Mouse (Mus musculus): ENCODE measurements at regions not wholly inside any gene's neighbourhood (a gene's known extent, or its start where the extent isn't known, plus 50 kb on each side); places are given as distances from the start of the nearest gene placed in this dataset.

DNA sequence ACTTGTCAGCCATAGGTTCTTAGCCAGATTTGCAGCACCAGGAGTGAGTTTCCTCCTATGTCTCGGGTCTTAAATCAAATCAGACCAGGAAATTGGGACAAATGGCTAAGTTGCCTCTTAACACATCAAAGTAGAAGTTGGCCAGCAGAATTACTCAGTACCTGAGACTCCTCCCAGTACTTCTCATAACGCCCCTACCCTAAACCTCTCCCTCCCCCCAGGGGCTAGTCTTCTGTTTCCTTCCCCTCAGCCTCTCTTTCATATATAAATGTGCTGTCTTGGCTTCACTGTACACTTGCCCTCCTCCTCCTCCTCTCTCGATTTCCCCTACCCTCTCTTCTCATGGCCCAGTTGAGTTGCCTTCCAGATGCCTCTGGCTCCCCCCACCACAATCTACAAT lies 79.9 kb upstream of the Sox13 start:
- H3K9me3 ChIP-seq = no peaks in the 10 kb centered on the region
- WGBS = 88% methylated on average over 3 of the region's 3 CpGs
- no peak overlapping the region for H3K27ac ChIP-seq (replicated peaks)
- H3K4me3 ChIP-seq = no peak overlapping the region
- no peak overlapping the region for H3K4me2 ChIP-seq (replicated peaks)
- 0 out of 2 replicates have a peak, but pooled peaks cover 5% of the 10 kb centered on the region for H3K4me1 ChIP-seq
- H3K9ac ChIP-seq (replicated peaks) = no peak overlapping the region
- no peak for ATAC-seq (replicated peaks)
- H3K27me3 ChIP-seq = no peaks in the 10 kb centered on the region
- no peaks in the 10 kb centered on the region for H3K36me3 ChIP-seq

DNA sequence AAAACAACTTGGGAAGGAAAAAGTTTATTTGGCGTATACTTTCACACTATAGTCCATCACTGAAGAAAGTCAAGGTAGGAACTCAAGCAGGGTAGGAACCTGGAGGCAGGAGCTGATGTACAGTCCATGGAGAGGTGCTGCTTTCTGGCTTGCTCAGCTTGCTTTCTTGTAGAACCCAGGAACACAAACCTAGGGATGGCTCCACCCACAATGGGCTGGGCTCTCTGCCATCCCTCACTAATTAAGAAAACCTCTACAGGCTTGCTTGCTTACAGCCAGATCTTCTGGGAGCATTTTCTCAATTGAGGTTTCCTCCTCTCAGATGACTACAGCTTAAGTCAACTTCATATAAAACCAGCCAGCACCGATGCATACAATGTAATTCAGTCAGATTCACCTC lies 79.2 kb upstream of the Sox13 start:
- Histone ChIP-seq H3K27ac (replicated peaks) (no peak overlapping the region), H3K9me3 (no peaks in the 10 kb centered on the region), H3K36me3 (no peaks in the 10 kb centered on the region), H3K4me3 (no peak overlapping the region), H3K4me2 (replicated peaks) (no peak overlapping the region), H3K9ac (replicated peaks) (no peak overlapping the region), H3K27me3 (no peaks in the 10 kb centered on the region), H3K4me1 (0 out of 2 replicates have a peak, but pooled peaks cover 5% of the 10 kb centered on the region)
- ATAC-seq (replicated peaks) = no peak
- 91% methylated on average over 2 of the region's 2 CpGs for WGBS

DNA sequence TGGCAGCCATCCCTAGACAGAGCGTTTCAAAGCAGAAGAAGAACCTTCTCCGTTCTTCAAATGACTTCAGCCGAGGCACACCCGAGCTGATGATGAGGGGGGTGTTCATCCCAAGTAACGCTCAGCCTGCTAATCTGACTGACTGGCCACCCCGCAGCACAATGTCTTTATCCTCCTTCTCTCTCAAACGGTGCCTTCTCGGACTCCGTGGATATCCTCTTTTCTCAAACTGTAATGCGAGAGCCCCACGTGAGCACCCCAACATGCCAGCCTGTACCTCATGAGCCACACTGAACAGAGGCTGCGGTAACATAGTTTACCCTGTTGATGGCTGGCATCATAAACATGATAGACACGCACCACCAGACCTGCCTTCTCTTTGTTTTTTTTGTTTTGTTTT lies 76.8 kb upstream of the Sox13 start:
- Histone ChIP-seq H3K36me3 (no peaks in the 10 kb centered on the region), H3K27me3 (no peaks in the 10 kb centered on the region), H3K9ac (replicated peaks) (no peak overlapping the region), H3K27ac (replicated peaks) (peak overlapping the region; percentile 9; the same call in 1 of the 2 replicates), H3K4me3 (no peak overlapping the region), H3K4me2 (replicated peaks) (no peak overlapping the region), H3K4me1 (0 out of 2 replicates have a peak, but pooled peaks cover 5% of the 10 kb centered on the region), H3K9me3 (no peaks in the 10 kb centered on the region)
- ATAC-seq (replicated peaks) = no peak
- 37% methylated on average over 13 of the region's 13 CpGs for WGBS

DNA sequence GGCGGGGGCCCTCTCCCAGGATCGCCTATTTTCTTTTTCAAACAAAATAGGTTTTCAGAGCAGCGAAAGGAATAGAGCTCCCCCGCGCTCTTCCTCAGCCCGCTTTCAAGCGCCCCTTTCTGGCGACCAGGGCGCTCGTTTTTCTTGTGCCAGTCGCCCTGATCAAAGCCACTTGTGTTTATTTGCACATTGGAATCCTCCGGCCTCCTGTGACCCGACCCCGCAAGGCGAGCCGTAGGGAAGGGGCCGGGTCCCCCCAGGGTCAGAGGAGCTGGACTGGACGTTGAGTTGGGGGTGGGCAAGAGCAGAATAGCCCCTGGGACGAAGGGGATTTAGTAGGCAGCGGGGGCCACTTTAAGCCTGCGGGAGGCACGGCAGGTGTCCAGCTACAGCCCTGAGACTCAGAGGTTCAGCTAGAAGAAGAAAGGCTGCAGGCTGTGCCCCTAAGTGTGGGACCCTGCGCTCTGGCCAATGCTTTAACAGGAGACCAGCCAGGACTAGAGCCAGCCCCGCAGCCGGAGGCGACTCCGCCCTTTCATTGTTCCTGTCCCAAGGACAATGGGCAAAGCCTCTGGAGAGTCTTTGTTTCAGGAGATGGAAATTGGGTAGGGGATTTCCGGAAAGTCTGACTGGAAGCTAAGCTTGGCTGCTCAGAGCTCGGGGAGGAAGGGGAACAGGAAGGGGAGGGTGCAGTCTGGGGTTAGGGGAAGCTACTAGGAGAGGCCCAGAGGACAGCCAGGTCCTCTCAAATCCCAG lies 69.0 kb upstream of the Sox13 start:
- Histone ChIP-seq H3K9ac (replicated peaks) (peak overlapping the region; percentile 56), H3K9me3 (no peaks in the 10 kb centered on the region), H3K27ac (replicated peaks) (peak overlapping the region; percentile 96), H3K27me3 (no peaks in the 10 kb centered on the region), H3K36me3 (no peaks in the 10 kb centered on the region), H3K4me1 (peaks cover 20% of the 10 kb centered on the region), H3K4me3 (peak overlapping the region; percentile 30), H3K4me2 (replicated peaks) (peak overlapping the region; percentile 53)
- ATAC-seq (replicated peaks) = peak; percentile 67
- under 1% methylated on average over 29 of the region's 29 CpGs for WGBS

DNA sequence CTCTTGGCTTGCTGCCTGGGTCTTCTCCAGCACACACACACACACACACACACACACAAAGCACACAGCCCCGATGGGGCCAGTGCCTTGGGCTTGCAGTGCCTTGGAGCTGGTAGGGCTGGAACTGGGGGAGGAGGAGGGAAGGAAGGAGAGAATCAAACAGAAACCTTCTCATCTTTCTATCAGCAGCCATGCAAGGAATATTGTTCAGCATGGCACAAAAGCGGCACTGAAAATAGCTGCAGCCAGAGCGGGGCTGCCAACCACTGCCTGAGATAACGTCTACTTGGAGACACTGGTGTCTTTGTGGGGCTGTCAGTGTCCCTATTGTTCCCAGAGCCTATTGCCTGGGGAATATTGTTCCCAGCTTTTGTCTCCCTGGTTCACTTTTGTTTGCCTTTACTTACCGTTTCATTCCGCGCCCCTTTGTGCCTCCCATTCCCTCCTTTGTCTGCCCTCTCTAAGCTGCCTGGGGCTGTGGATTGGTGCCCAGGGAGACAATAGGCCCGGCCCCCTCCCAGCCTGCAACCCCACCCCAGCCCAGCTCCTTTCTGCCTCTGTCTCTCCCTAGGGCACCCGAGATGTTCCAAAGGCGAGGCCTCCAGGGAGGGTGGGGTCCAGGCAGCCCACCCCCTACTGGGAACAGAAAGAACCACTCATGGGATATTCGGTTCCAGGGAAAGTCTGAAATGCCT lies 68.3 kb upstream of the Sox13 start:
- H3K27ac ChIP-seq (replicated peaks) = peak overlapping the region; percentile 96
- no peaks in the 10 kb centered on the region for H3K36me3 ChIP-seq
- peak overlapping the region; percentile 30 for H3K4me3 ChIP-seq
- H3K4me1 ChIP-seq = peaks cover 20% of the 10 kb centered on the region
- H3K4me2 ChIP-seq (replicated peaks) = peak overlapping the region; percentile 53
- H3K9ac ChIP-seq (replicated peaks) = peak overlapping the region; percentile 56
- 0% methylated on average over 11 of the region's 11 CpGs for WGBS
- H3K9me3 ChIP-seq = no peaks in the 10 kb centered on the region
- H3K27me3 ChIP-seq = no peaks in the 10 kb centered on the region
- peak; percentile 95 for ATAC-seq (replicated peaks)

DNA sequence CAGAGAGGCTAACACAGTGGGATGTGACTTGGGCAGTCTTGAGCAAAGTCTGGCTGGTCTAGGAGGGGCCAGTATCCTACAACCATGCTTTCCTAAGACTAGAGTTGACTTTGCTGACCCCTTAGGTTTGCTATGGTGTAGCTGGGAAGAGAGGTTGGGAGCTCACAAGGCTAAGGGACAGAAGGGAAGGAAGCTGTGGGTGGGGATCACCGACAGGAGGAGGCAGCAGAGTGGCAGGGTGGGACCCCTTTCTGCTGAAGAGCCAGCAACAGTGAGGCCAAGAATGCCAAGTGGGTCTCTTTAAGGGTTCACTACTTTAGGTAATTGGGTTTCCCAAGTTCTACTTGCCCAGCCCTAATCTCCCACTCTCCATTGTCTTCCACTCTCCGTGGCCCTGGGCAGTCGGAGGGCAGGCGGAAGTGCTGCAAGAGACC lies 67.7 kb upstream of the Sox13 start:
- Histone ChIP-seq H3K9me3 (no peaks in the 10 kb centered on the region), H3K4me2 (replicated peaks) (peak overlapping the region; percentile 53), H3K4me1 (peaks cover 20% of the 10 kb centered on the region), H3K27me3 (no peaks in the 10 kb centered on the region), H3K9ac (replicated peaks) (peak overlapping the region; percentile 56), H3K4me3 (peak overlapping the region; percentile 30; the same call in 1 of the 2 replicates), H3K27ac (replicated peaks) (peak overlapping the region; percentile 96), H3K36me3 (no peaks in the 10 kb centered on the region)
- 0% methylated on average over 4 of the region's 4 CpGs for WGBS
- ATAC-seq (replicated peaks) = peak; percentile 14

DNA sequence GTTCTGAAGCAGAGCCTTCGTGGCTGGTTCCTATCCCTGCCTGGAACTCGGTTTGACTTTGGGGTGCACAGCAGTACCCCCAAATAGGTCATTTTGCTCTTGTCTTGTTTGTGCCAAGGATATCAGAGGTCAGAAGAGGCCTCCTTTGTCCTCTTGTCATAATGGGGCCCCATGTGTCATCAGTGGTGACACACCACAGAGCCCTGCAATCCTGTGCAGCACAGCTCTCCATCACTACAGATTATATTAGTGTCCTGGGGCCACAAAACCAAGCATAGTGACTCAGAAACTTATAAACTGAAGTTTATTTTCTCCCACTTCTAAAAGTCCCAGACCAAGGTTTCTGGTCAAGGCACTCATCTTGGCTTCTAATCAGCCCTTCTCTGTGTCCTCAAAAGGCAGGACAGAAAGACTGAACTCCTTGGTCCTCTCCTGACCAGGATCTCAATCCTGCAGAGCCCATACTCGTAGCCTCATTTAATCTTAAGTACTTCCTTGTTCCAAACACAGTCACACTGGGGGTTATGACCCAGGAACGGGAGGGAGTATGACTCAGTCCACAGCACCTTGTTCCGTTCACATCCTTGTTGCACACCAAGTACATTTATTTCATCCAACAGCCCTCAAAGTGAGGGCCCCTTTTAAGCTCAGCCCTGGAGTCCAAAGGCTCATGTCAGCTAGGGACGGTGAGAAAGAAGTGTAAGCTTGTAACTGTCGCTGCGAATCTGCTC lies 63.2 kb upstream of the Sox13 start:
- H3K9me3 ChIP-seq = no peaks in the 10 kb centered on the region
- H3K4me2 ChIP-seq (replicated peaks) = no peak overlapping the region
- no peak overlapping the region for H3K9ac ChIP-seq (replicated peaks)
- H3K27me3 ChIP-seq = no peaks in the 10 kb centered on the region
- H3K4me1 ChIP-seq = peaks cover 6% of the 10 kb centered on the region
- no peaks in the 10 kb centered on the region for H3K36me3 ChIP-seq
- ATAC-seq (replicated peaks) = no peak
- H3K4me3 ChIP-seq = no peak overlapping the region
- no peak overlapping the region for H3K27ac ChIP-seq (replicated peaks)
- 78% methylated on average over 8 of the region's 8 CpGs for WGBS

DNA sequence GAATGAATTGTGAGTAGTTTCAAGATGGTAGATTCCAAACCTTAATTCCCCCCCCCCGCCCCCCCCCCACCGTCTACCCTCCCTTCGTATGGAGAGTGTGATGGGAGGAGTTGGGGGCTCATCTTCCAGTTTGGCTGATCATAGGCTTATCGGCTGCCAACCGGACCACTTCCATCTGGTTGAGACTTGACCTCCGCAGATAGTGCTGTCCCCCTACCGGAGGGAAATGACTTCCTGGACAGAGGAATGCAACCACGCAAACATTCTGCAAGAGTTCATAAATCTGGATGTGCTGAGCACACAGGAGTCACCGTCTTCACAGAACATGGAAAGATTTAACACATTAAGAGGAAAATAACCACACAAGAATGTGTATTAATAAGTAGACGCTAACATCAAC lies 62.2 kb upstream of the Sox13 start:
- H3K4me1 ChIP-seq = no peaks in the 10 kb centered on the region
- H3K9me3 ChIP-seq = no peaks in the 10 kb centered on the region
- H3K36me3 ChIP-seq = no peaks in the 10 kb centered on the region
- H3K27ac ChIP-seq (replicated peaks) = no peak overlapping the region
- 77% methylated on average over 10 of the region's 10 CpGs for WGBS
- H3K27me3 ChIP-seq = no peaks in the 10 kb centered on the region
- no peak overlapping the region for H3K4me3 ChIP-seq
- ATAC-seq (replicated peaks) = no peak
- H3K4me2 ChIP-seq (replicated peaks) = no peak overlapping the region
- no peak overlapping the region for H3K9ac ChIP-seq (replicated peaks)

DNA sequence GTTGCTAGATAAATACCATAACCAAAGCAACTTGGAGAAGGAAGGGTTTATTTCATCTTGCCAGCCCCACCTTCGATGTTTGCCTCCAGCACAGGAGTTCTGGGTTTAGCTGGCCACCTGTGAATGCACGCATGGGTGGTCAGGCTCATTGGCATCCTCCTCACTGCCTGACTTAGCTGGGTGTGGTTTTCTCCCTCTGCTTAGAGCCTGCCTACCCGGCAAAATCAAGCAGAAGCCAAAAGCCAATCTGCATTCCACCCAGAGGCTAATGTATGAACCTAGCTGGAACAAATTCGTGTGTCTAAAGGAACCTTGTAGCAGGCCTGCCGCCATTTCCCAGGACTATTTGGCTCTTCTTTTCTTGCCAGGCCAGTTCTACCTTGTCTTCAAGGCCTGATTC lies 58.7 kb upstream of the Sox13 start:
- WGBS = 45% methylated on average over 5 of the region's 5 CpGs

DNA sequence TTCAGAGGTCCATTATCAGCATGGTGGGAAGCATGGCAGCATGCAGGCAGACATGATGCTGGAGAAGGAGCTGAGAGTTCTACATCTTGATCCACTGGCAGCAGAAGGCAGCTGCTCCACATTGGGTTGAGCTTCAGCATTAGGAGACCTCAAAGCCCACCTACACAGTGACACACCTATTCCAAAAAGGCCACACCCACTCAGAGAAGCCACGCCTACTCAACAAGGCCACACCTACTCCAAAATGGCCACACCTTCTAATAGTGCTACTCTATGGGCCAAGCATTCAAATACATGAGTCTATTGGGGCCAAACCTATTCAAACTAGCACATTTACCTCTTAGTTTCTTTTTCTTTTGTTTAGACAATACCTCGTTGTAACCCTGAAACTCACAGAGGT lies 50.4 kb upstream of the Sox13 start:
- WGBS = 89% methylated on average over 2 of the region's 2 CpGs
- no peaks in the 10 kb centered on the region for H3K4me1 ChIP-seq
- no peaks in the 10 kb centered on the region for H3K9me3 ChIP-seq
- H3K4me3 ChIP-seq = no peak overlapping the region
- no peak overlapping the region for H3K9ac ChIP-seq (replicated peaks)
- no peaks in the 10 kb centered on the region for H3K36me3 ChIP-seq
- H3K27me3 ChIP-seq = no peaks in the 10 kb centered on the region
- no peak for ATAC-seq (replicated peaks)
- H3K4me2 ChIP-seq (replicated peaks) = no peak overlapping the region
- H3K27ac ChIP-seq (replicated peaks) = no peak overlapping the region

More for the DNA sequence above, 58.7 kb upstream of the Sox13 start:
- H3K4me1 ChIP-seq = no peaks in the 10 kb centered on the region
- H3K27me3 ChIP-seq = no peaks in the 10 kb centered on the region
- H3K36me3 ChIP-seq = no peaks in the 10 kb centered on the region
- H3K9ac ChIP-seq (replicated peaks) = no peak overlapping the region
- H3K27ac ChIP-seq (replicated peaks) = no peak overlapping the region
- no peak overlapping the region for H3K4me2 ChIP-seq (replicated peaks)
- ATAC-seq (replicated peaks) = no peak
- H3K4me3 ChIP-seq = no peak overlapping the region
- no peaks in the 10 kb centered on the region for H3K9me3 ChIP-seq

Data from forebrain, embryonic 15.5 days (tissue).